Mouse (Mus musculus) cerebellum, adult 2 months (tissue): Measurements from ENCODE around the gene C8b.

Experiments used
- CTCF ChIP-seq: fragments of 200-500 bp; IDR thresholded peaks from 2 replicates; pipeline ENCODE4 v1.5.1; 2011; ENCODE audit warnings: low read depth, mild to moderate bottlenecking, control low read depth, low read length, moderate library complexity, borderline replicate concordance; ENCODE audit not compliant: insufficient read depth
- POLR2A ChIP-seq: fragments of 200-500 bp; IDR thresholded peaks from 2 replicates; pipeline ENCODE4 v1.6.1; 2011; ENCODE audit warnings: low read length, control low read depth, borderline replicate concordance; ENCODE audit not compliant: insufficient read depth

GRCm38 (mm10) chr4:104760878-104761624 is 5.1 kb upstream of the C8b start:
- TF ChIP-seq POLR2A (no peak), CTCF (no peak)
